Mouse (Mus musculus) liver, embryonic 14.5 days (tissue): Measurements from ENCODE around the gene Eddm3b. TPM values are rescaled to one million over a fixed set of nuclear protein-coding genes. Genes with fewer than 3 reads are reported as not detected.
"Not testable (repeated sequence)": the region's sequence is repeated elsewhere in the genome, so short reads cannot be mapped to it uniquely, and the experiment has no call there.

Source experiments
- ATAC-seq: fragments of 200-750 bp; cut with Nextera tagmentation; 2 replicates; pipeline ENCODE4 v1.8.0; 2017; ENCODE audit warnings: moderate number of reproducible peaks, mild to moderate bottlenecking, moderate library complexity; ENCODE audit not compliant: insufficient read depth
- DNase-seq, 3 experiments: peaks; one replicate each; pipeline ENCODE4 v3.0.0-alpha.2; 2012 to 2013; ENCODE audit warnings: low read depth in 3 of 3, low spot score in 3 of 3
- H3K27ac ChIP-seq: fragments of 300-500 bp; sonication (generic); 2 replicates; pipeline ENCODE4 v1.5.1; 2014; ENCODE audit warnings: moderate library complexity, mild to moderate bottlenecking, control low read depth, inconsistent platforms
- H3K27me3 ChIP-seq: fragments of 300-500 bp; sonication (generic); 2 replicates; pipeline ENCODE4 v1.6.1; 2014; ENCODE audit warnings: mild to moderate bottlenecking, low read length, moderate library complexity; ENCODE audit not compliant: control insufficient read depth, insufficient read depth
- H3K36me3 ChIP-seq: fragments of 300-500 bp; sonication (generic); replicated peaks from 2 replicates; pipeline ENCODE4 v1.6.1; 2014; ENCODE audit warnings: low read depth; ENCODE audit not compliant: control insufficient read depth, insufficient read depth
- H3K4me1 ChIP-seq, 2 experiments: fragments of 200-500 bp in 1 of 2; fragments of 300-500 bp in 1 of 2; sonication (generic) in 1 of 2; replicated peaks; 2 replicates each; pipeline ENCODE4 v1.6.1; 2012 to 2014; ENCODE audit warnings: antibody characterized with exemption in 1 of 2, inconsistent platforms in 1 of 2, low read length in 1 of 2; ENCODE audit not compliant: control insufficient read depth in 2 of 2, insufficient read depth in 2 of 2
- H3K4me2 ChIP-seq: fragments of 300-500 bp; sonication (generic); 2 replicates; pipeline ENCODE4 v1.6.1; 2014; ENCODE audit warnings: low read depth, mild to moderate bottlenecking, control low read depth, moderate library complexity
- H3K4me3 ChIP-seq, 2 experiments: fragments of 200-500 bp in 1 of 2; fragments of 300-500 bp in 1 of 2; sonication (generic) in 1 of 2; 2 replicates each; pipeline ENCODE4 v1.5.1; 2012 to 2014; ENCODE audit warnings: low read depth in 2 of 2, low read length in 2 of 2, mild to moderate bottlenecking in 2 of 2, control low read depth in 1 of 2, inconsistent platforms in 1 of 2, moderate library complexity in 1 of 2; ENCODE audit not compliant: insufficient read depth in 1 of 2
- H3K9ac ChIP-seq: fragments of 300-500 bp; sonication (generic); replicated peaks from 2 replicates; pipeline ENCODE4 v1.6.1; 2014; ENCODE audit warnings: mild to moderate bottlenecking, control low read depth, moderate library complexity
- H3K9me3 ChIP-seq: fragments of 300-500 bp; sonication (generic); 2 replicates; pipeline ENCODE4 v1.6.1; 2016; ENCODE audit warnings: low read length, mixed read lengths; ENCODE audit not compliant: control insufficient read depth
- CTCF ChIP-seq: IDR thresholded peaks from 2 replicates; pipeline ENCODE4 v1.5.1; 2016; ENCODE audit warnings: antibody characterized with exemption, low read depth, control low read depth
- EP300 ChIP-seq: IDR thresholded peaks from 2 replicates; pipeline ENCODE4 v1.6.1; 2016; ENCODE audit warnings: antibody characterized with exemption, low read depth
- WGBS: fragments of 180-500 bp; shearing (Covaris S2); extraction: QIAGEN DNeasy Blood & Tissue Kit; methylation state at CpG from one replicate; pipeline ENCODE4 v1.1.7; 2014; ENCODE audit not compliant: insufficient replicate concordance; 5-methylcytosine and 5-hydroxymethylcytosine counted together
- polyA plus RNA-seq, 2 experiments: library from polyadenylated mRNA; depleted of rRNA in 1 of 2; stranded (reverse) in 1 of 2; unstranded in 1 of 2; fragments of >200 nt; fragmentation: Nextera tagmentation in 1 of 2; extraction: Ambion mirVana in 1 of 2; gene quantifications; 2 replicates each; pipeline versions ENCODE4 v1.2.1 to v1.2.3; 2012 to 2014

Eddm3b gene
- polyA plus RNA-seq, 2 experiments, result not detected

DNA sequence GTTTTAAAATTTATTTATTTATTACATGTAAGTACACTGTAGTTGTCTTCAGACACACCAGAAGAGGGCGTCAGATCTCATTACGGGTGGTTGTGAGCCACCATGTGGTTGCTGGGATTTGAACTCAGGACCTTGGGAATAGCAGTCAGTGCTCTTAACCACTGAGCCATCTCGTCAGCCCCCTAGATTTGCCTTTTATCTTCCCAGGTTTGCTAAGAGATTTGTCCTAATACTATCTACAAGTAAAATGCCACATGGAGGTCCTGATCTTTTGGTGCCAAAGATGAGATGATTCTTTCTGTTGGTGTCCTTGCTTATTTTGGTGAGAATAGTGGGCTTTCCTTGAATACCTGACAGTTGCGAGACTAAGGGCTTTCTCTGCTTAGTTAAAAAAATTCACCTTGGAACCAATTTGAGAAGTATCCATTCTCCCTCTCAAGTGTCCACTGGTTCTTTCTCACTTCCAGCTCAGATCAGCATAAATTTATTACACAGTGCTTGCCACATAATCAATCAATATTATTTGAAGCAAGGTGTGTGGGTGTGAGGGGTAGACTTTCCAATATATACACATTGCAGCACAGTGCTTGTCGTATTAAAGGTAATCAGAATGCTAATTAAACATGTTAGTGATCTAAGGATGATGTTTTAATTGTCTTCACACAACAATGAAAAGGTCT lies 42.0 kb downstream of the Eddm3b start:
- Histone ChIP-seq H3K27me3 (no peaks in the 10 kb centered on the region), H3K4me2 (no peak overlapping the region), H3K4me1 (peaks cover 16 to 26% of the 10 kb centered on the region in 2 experiments), H3K27ac (no peak overlapping the region), H3K4me3 (no peak overlapping the region), H3K36me3 (no peaks in the 10 kb centered on the region), H3K9me3 (no peaks in the 10 kb centered on the region), H3K9ac (no peak overlapping the region)
- WGBS, result 78% methylated on average over 5 of the region's 5 CpGs
- ATAC-seq, result no peak
- DNase-seq, result no peak
- TF ChIP-seq CTCF (no peak), EP300 (no peak)

DNA sequence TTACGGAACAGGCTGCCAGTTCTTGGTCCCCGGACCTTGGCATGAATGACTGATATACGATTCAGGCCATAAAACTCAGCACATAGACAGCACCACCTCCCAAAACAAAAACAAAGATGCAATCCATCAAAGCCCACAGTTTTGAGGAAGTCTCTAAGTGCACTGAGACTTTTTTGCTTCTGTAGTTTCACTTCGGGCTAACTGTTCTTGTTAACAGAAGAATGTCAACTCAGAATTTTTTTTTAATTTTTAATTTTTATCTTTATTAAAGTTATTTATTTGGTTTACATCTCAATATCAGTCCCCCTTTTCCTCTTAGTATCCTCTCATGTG lies 42.5 kb downstream of the Eddm3b start:
- Histone ChIP-seq H3K27ac (no peak overlapping the region), H3K4me1 (peaks cover 16 to 25% of the 10 kb centered on the region in 2 experiments), H3K9ac (no peak overlapping the region), H3K4me2 (no peak overlapping the region), H3K9me3 (no peaks in the 10 kb centered on the region), H3K36me3 (no peaks in the 10 kb centered on the region), H3K27me3 (no peaks in the 10 kb centered on the region), H3K4me3 (no peak overlapping the region)
- no peak for TF ChIP-seq EP300
- DNase-seq, result no peak
- ATAC-seq, result no peak
- WGBS, result 48% methylated on average over 4 of the region's 4 CpGs

DNA sequence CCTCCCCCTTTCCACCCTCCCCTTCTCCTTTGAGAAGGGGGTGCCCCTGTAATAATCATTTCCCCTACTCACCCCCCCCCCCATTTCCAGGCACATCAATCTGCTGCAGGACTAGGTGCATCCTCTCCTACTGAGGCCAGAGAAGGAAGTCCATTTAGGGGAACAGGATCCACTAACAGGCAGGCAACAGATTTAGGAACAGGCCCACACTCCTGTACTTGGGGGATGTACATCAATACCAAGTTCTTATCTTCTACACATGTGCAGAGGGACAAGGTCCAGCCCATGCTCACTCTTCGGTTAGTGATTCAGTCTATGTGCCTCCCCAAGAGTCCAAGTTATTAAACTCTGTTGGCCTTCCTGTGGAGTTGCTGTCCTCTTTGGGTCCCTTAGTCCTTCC lies 42.8 kb downstream of the Eddm3b start:
- no peak overlapping the region for H3K4me2 ChIP-seq
- H3K27ac ChIP-seq, result no peak overlapping the region
- H3K27me3 ChIP-seq, result no peaks in the 10 kb centered on the region
- H3K4me1 ChIP-seq, result peaks cover 12 to 22% of the 10 kb centered on the region in 2 experiments
- no peak overlapping the region for H3K4me3 ChIP-seq
- DNase-seq (no peak), ATAC-seq (no peak)
- no peaks in the 10 kb centered on the region for H3K9me3 ChIP-seq
- H3K9ac ChIP-seq, result no peak overlapping the region
- 48% methylated on average over 1 of the region's 1 CpGs for WGBS
- no peak for TF ChIP-seq EP300
- no peak for TF ChIP-seq CTCF
- H3K36me3 ChIP-seq, result no peaks in the 10 kb centered on the region

DNA sequence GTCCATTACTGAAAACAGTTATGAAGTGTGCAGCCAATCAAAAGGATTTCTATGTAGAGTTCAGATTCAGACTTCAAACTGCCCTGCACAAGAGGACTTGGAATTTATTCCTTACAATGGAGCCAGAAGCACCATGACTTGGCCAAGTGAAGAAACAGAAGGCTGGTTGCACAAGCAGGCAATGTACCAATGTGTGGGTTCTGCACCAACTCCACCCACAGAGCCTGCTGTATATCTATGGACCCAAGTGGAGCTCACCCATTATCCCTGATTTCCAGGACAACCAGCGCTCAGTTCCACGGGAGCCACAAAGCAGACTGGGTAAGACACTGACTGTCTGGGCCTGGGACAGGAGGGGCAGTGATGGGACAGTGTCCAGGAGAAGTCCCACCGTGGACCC lies 47.8 kb downstream of the Eddm3b start, which contains the start of gene Rnase2b:
Rnase2b (plus strand) TSS at position 285 of the 400 bp plus-strand sequence.
- not testable (repeated sequence) for H3K9ac ChIP-seq, H3K9me3 ChIP-seq, H3K36me3 ChIP-seq, DNase-seq, H3K4me1 ChIP-seq, H3K27me3 ChIP-seq, H3K27ac ChIP-seq, ATAC-seq, H3K4me2 ChIP-seq, H3K4me3 ChIP-seq
- 63% methylated on average over 3 of the region's 3 CpGs for WGBS

DNA sequence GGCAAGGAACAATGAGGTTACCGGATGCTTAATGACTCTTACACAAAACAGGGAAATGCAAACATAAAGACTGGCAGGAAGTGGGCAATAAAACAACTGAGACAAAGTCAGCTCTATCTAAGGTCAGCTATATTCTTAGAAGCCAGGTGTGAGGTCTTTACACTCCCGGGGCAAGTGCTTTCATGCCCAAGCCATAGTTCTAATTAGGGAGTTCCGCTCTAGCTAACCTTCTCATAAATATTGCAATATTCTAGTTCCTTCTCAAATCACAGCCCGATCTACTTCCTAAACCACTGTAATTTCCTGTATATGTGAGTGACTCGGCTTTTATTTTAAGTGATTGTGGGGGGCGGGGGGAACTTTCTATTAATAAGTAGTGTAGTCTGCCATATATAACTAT lies 49.1 kb downstream of the Eddm3b start:
- H3K36me3 ChIP-seq, H3K9me3 ChIP-seq, H3K4me2 ChIP-seq, H3K4me3 ChIP-seq, H3K4me1 ChIP-seq, H3K27me3 ChIP-seq, ATAC-seq, H3K27ac ChIP-seq, DNase-seq, H3K9ac ChIP-seq: not testable (repeated sequence)
- WGBS, result 65% methylated on average over 6 of the region's 6 CpGs
